Mouse (Mus musculus): Measurements from ENCODE around the gene Bola1. TPM values are rescaled to one million over a fixed set of nuclear protein-coding genes. Genes with fewer than 3 reads are reported as not detected.

Bola1 gene
- polyA plus RNA-seq, 1 experiment from 2014 or later = 52.6 TPM

DNA sequence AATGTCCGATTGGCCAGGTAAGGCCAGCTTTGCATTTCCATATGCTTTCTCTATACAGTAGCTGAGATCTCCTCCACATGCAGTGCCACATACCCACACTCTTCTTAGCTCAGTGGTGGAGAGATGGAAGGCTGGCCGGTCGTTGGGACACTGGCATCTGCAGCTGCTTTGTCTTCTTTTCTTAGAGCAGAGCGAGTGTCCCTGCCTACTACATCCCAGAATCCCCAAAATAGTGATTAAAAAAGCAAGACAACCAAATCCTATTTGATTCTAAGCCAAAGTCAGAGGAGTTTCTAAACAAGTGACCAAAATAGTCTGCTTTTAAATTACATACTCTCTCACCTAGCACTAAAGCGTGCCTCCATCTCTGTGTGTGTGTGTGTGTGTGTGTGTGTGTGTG lies 66.9 kb downstream of the Bola1 start:
- no peak overlapping the region for H3K27ac ChIP-seq
- no peak for ATAC-seq (ENCODE audit: insufficient number of reproducible peaks, insufficient read depth, low FRiP score, low TSS enrichment)
- peaks cover 57% of the 10 kb centered on the region for H3K36me3 ChIP-seq
- no peak overlapping the region for H3K4me3 ChIP-seq
- H3K4me1 ChIP-seq = no peaks in the 10 kb centered on the region
- WGBS = 95% methylated on average over 5 of the region's 5 CpGs
- no peak overlapping the region for H3K4me2 ChIP-seq (replicated peaks)
- no peaks in the 10 kb centered on the region for H3K27me3 ChIP-seq
- H3K9ac ChIP-seq = no peak overlapping the region
- H3K9me3 ChIP-seq = no peaks in the 10 kb centered on the region

DNA sequence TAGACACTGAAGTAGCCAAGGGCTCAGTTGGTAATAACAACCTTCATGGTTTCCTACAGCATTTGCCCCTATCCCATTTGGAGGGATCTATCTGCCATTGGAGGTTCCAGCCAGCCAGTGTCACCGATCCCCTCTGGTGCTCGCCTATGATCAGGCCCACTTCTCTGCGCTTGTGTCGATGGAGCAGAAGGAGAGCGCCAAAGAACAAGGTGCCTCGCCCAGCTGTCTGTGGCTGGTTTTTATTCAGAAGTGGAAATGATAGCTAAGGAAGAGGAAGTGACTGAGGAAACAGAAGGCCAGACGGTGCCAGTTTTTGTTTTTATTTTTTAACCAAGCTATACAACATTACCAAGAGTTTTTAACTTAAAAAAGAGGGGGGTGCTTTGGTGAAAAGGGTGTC lies 67.7 kb downstream of the Bola1 start:
- no peak for ATAC-seq (ENCODE audit: insufficient number of reproducible peaks, insufficient read depth, low FRiP score, low TSS enrichment)
- Histone ChIP-seq H3K27ac (no peak overlapping the region), H3K27me3 (no peaks in the 10 kb centered on the region), H3K9ac (no peak overlapping the region), H3K36me3 (peaks cover 57% of the 10 kb centered on the region), H3K9me3 (no peaks in the 10 kb centered on the region), H3K4me3 (no peak overlapping the region), H3K4me2 (replicated peaks) (no peak overlapping the region), H3K4me1 (no peaks in the 10 kb centered on the region)
- WGBS = 88% methylated on average over 7 of the region's 7 CpGs

DNA sequence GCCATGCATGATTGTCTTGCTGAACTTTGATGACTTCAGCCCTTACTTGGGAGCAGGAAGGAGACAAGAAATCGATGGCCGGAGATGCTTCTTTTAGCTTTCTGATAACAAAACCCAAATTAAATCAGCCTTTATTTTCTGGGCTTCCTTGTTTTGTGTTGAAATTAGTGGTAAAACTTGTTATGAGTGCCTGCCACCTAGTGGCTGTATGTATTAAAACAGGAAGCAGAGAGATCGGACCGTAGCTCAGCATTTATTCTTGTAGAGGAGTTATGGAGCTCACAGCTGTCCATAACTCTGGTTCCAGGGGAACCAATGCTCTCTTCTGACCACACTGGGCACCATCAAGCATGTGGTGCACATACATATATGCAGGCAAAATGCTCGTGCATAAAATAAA lies 71.6 kb downstream of the Bola1 start:
- H3K27me3 ChIP-seq = no peaks in the 10 kb centered on the region
- H3K4me1 ChIP-seq = no peaks in the 10 kb centered on the region
- H3K4me3 ChIP-seq = no peak overlapping the region
- ATAC-seq (ENCODE audit: insufficient number of reproducible peaks, insufficient read depth, low FRiP score, low TSS enrichment) = no peak
- H3K27ac ChIP-seq = no peak overlapping the region
- no peak overlapping the region for H3K4me2 ChIP-seq (replicated peaks)
- H3K36me3 ChIP-seq = peaks cover 39% of the 10 kb centered on the region
- H3K9ac ChIP-seq = no peak overlapping the region
- WGBS = 20% methylated on average over 5 of the region's 5 CpGs
- H3K9me3 ChIP-seq = no peaks in the 10 kb centered on the region

Small RNA genes lying within 50 kb of the gene (microRNA-seq; reads per million reads assigned to microRNA genes)
- gene Gm44492 (not detected), gene Gm47311 (not detected), gene Gm47313 (not detected)

Other genes starting within 250 kb of the Bola1 start
- 71.9 and 85.9 TPM in 2 replicates for gene Plekho1, start 223.7 kb downstream of the Bola1 start, polyA plus RNA-seq (2016; fragmentation: Nextera tagmentation; extraction: Ambion mirVana)
- 43.3 and 43.6 TPM in 2 replicates for gene Vps45, start 161.2 kb downstream of the Bola1 start, polyA plus RNA-seq (2016; fragmentation: Nextera tagmentation; extraction: Ambion mirVana)
- gene Otud7b, start 115.2 kb downstream of the Bola1 start, polyA plus RNA-seq (2016; fragmentation: Nextera tagmentation; extraction: Ambion mirVana) = 20.2 and 20.6 TPM in 2 replicates
- 37.1 and 39.5 TPM in 2 replicates for gene Mtmr11, start 57.7 kb downstream of the Bola1 start, polyA plus RNA-seq (2016; fragmentation: Nextera tagmentation; extraction: Ambion mirVana)
- gene Sf3b4, start 47.4 kb downstream of the Bola1 start, polyA plus RNA-seq (2016; fragmentation: Nextera tagmentation; extraction: Ambion mirVana) = 181 and 190 TPM in 2 replicates
- 8.6 and 9.2 TPM in 2 replicates for gene Sv2a, start 38.6 kb downstream of the Bola1 start, polyA plus RNA-seq (2016; fragmentation: Nextera tagmentation; extraction: Ambion mirVana)
- gene Hist2h2ab, start 156 bp upstream of the Bola1 start, polyA plus RNA-seq (2016; fragmentation: Nextera tagmentation; extraction: Ambion mirVana) = 1.5 and 1.6 TPM in 2 replicates
- 12.2 and 12.5 TPM in 2 replicates for gene Hist2h2ac, start 1.2 kb upstream of the Bola1 start, polyA plus RNA-seq (2016; fragmentation: Nextera tagmentation; extraction: Ambion mirVana)
- gene Hist2h2be, start 1.4 kb upstream of the Bola1 start, polyA plus RNA-seq (2016; fragmentation: Nextera tagmentation; extraction: Ambion mirVana) = 10.6 and 11.7 TPM in 2 replicates
- gene Hist2h3c2, start 19.4 kb upstream of the Bola1 start, polyA plus RNA-seq (2016; fragmentation: Nextera tagmentation; extraction: Ambion mirVana) = 7.1 and 8.2 TPM in 2 replicates
- gene Hist2h2aa2, start 20.6 kb upstream of the Bola1 start, polyA plus RNA-seq (2016; fragmentation: Nextera tagmentation; extraction: Ambion mirVana) = 45.4 and 60.5 TPM in 2 replicates
- gene Hist2h2aa1, start 25.8 kb upstream of the Bola1 start, polyA plus RNA-seq (2016; fragmentation: Nextera tagmentation; extraction: Ambion mirVana) = 19.8 and 19.9 TPM in 2 replicates
- gene Hist2h3c1, start 27.0 kb upstream of the Bola1 start, polyA plus RNA-seq (2016; fragmentation: Nextera tagmentation; extraction: Ambion mirVana) = 0.83 TPM in 1 of 2 replicates, not detected in the other
- gene Hist2h4, start 43.6 kb upstream of the Bola1 start, polyA plus RNA-seq (2016; fragmentation: Nextera tagmentation; extraction: Ambion mirVana) = 13.6 and 17.2 TPM in 2 replicates
- 92.4 and 92.9 TPM in 2 replicates for gene Hist2h3b, start 48.9 kb upstream of the Bola1 start, polyA plus RNA-seq (2016; fragmentation: Nextera tagmentation; extraction: Ambion mirVana)
- 22.1 and 22.4 TPM in 2 replicates for gene Hist2h2bb, start 50.0 kb upstream of the Bola1 start, polyA plus RNA-seq (2016; fragmentation: Nextera tagmentation; extraction: Ambion mirVana)
- 0.84 and 1.6 TPM in 2 replicates for gene Fcgr1, start 74.3 kb upstream of the Bola1 start, polyA plus RNA-seq (2016; fragmentation: Nextera tagmentation; extraction: Ambion mirVana)
- 0.26 TPM in 1 of 2 replicates, not detected in the other for gene BC107364, start 232.6 kb upstream of the Bola1 start, polyA plus RNA-seq (2016; fragmentation: Nextera tagmentation; extraction: Ambion mirVana)

All from embryonic facial prominence, embryonic 12.5 days (tissue).